Mouse (Mus musculus) heart, embryonic 14.5 days (tissue): Measurements from ENCODE around the gene Mical3. TPM values are rescaled to one million over a fixed set of nuclear protein-coding genes. Genes with fewer than 3 reads are reported as not detected.

Experiments used
- ATAC-seq: fragments of 200-750 bp; cut with Nextera tagmentation; 2 replicates; pipeline ENCODE4 v1.8.0; 2017; ENCODE audit warnings: low read depth, moderate TSS enrichment; ENCODE audit not compliant: insufficient number of reproducible peaks, insufficient read depth, low FRiP score
- H3K27ac ChIP-seq, 2 experiments: fragments of 200-500 bp in 1 of 2; fragments of 300-500 bp in 1 of 2; sonication (generic) in 1 of 2; replicated peaks in 1 of 2; 2 replicates each; pipeline ENCODE4 v1.5.1; 2012 to 2014; ENCODE audit warnings: low read depth in 2 of 2, low read length in 2 of 2, control low read depth in 1 of 2, mild to moderate bottlenecking in 1 of 2, mixed read lengths in 1 of 2; ENCODE audit not compliant: control insufficient read depth in 1 of 2, insufficient read depth in 1 of 2
- H3K27me3 ChIP-seq: fragments of 300-500 bp; sonication (generic); 2 replicates; pipeline ENCODE4 v1.6.1; 2014; ENCODE audit warnings: mild to moderate bottlenecking, low read length, control low read depth; ENCODE audit not compliant: control insufficient read depth, insufficient read depth
- H3K36me3 ChIP-seq: fragments of 300-500 bp; sonication (generic); 2 replicates; pipeline ENCODE4 v1.6.1; 2014; ENCODE audit warnings: mild to moderate bottlenecking, control low read depth, low read length, mixed read lengths; ENCODE audit not compliant: control insufficient read depth, insufficient read depth
- H3K4me1 ChIP-seq, 2 experiments: fragments of 200-500 bp in 1 of 2; fragments of 300-500 bp in 1 of 2; sonication (generic) in 1 of 2; 2 replicates each; pipeline ENCODE4 v1.6.1; 2012 to 2014; ENCODE audit warnings: low read length in 2 of 2, control low read depth in 1 of 2, mixed read lengths in 1 of 2; ENCODE audit not compliant: control insufficient read depth in 2 of 2, insufficient read depth in 2 of 2
- H3K4me2 ChIP-seq: fragments of 300-500 bp; sonication (generic); 2 replicates; pipeline ENCODE4 v1.6.1; 2014; ENCODE audit warnings: mild to moderate bottlenecking, low read length
- H3K4me3 ChIP-seq, 2 experiments: fragments of 200-500 bp in 1 of 2; fragments of 300-500 bp in 1 of 2; sonication (generic) in 1 of 2; 2 replicates each; pipeline ENCODE4 v1.5.1; 2012 to 2014; ENCODE audit warnings: low read length in 2 of 2, mild to moderate bottlenecking in 2 of 2, control low read depth in 1 of 2, low read depth in 1 of 2, moderate library complexity in 1 of 2; ENCODE audit not compliant: control insufficient read depth in 1 of 2, insufficient read depth in 1 of 2
- H3K9ac ChIP-seq: fragments of 300-500 bp; sonication (generic); 2 replicates; pipeline ENCODE4 v1.6.1; 2014; ENCODE audit warnings: mild to moderate bottlenecking, low read length
- H3K9me3 ChIP-seq: fragments of 300-500 bp; sonication (generic); 2 replicates; pipeline ENCODE4 v1.6.1; 2016; ENCODE audit warnings: low read length, control low read depth; ENCODE audit not compliant: control insufficient read depth
- WGBS: fragments of 180-500 bp; shearing (Covaris S2); extraction: QIAGEN DNeasy Blood & Tissue Kit; methylation state at CpG from one replicate; pipeline ENCODE4 v1.1.7; 2014; 5-methylcytosine and 5-hydroxymethylcytosine counted together
- polyA plus RNA-seq: library from polyadenylated mRNA; unstranded; fragments of >200 nt; fragmentation: Nextera tagmentation; extraction: Ambion mirVana; gene quantifications from 2 replicates; pipeline ENCODE4 v1.2.1, GENCODE M21; 2014

Mical3 gene
- polyA plus RNA-seq, 1 experiment from 2014 or later, result 46.2 TPM

DNA sequence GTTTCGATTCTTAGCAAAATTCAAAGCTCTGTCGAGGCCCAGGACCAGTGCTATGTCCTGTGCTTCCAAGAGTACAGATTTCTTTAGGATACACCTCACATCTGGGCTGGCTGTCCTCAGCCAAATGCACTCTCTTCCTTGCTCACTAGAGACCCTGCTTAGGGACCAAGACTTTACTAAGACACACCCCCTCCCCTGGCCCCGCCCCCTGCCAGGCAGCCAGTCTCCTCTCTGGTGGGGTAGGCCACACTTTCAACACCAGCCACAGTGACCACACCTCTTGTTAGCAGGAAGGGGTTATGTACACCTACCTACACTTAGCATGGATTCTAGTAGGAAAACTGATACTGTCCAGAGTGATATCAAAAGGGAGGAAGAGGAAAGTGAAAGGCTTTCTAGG is 76.5 kb downstream of the Mical3 start:
- Histone ChIP-seq H3K36me3 (no peaks in the 10 kb centered on the region), H3K4me2 (peak overlapping the region; percentile 30), H3K27me3 (no peaks in the 10 kb centered on the region), H3K9ac (peak overlapping the region; percentile 35; the same call in 1 of the 2 replicates), H3K27ac (peak overlapping the region; percentile 83 to 90), H3K9me3 (no peaks in the 10 kb centered on the region), H3K4me1 (peaks cover 66 to 81% of the 10 kb centered on the region in 2 experiments), H3K4me3 (no peak overlapping the region)
- WGBS, result 50% methylated on average over 3 of the region's 3 CpGs
- ATAC-seq, result no peak

DNA sequence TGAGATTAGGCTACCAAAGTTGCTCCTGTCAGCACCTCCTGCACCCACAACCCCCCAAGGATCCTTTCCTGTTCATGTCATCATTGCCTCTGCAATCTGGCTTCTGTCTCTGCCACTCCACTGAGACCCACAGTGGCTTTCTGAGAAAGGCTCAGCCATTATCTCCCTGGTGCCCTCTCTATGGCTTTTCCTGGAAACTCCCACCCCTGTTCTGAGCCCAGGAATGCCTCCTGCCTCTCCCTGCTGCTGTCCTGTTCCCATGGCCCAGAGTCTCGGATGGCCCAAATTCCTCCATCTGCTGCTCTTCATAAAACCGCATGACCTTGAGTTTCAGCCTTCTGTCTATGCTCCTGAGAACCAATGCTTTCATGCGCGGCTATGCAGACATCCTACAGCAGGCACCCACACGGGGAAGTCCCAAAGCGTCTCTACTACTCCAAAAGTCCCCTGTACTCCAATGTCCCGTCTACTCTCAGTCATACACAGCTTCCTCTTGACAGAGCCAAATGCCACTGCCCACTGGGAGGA is 77.2 kb downstream of the Mical3 start:
- H3K27me3 ChIP-seq, result no peaks in the 10 kb centered on the region
- ATAC-seq, result peak; percentile 78
- no peak overlapping the region for H3K4me3 ChIP-seq
- peak overlapping the region; percentile 30 for H3K4me2 ChIP-seq
- 21% methylated on average over 7 of the region's 7 CpGs for WGBS
- no peaks in the 10 kb centered on the region for H3K36me3 ChIP-seq
- peak overlapping the region; percentile 35; the same call in 1 of the 2 replicates for H3K9ac ChIP-seq
- peaks cover 68 to 86% of the 10 kb centered on the region in 2 experiments for H3K4me1 ChIP-seq
- peak overlapping the region; percentile 83 to 90 for H3K27ac ChIP-seq
- no peaks in the 10 kb centered on the region for H3K9me3 ChIP-seq

GRCm38 (mm10) chr6:121051972-121052629 is 78.7 kb downstream of the Mical3 start:
- no peak overlapping the region for H3K4me2 ChIP-seq
- H3K27me3 ChIP-seq, result no peaks in the 10 kb centered on the region
- H3K36me3 ChIP-seq, result no peaks in the 10 kb centered on the region
- ATAC-seq, result no peak
- H3K9me3 ChIP-seq, result no peaks in the 10 kb centered on the region
- H3K9ac ChIP-seq, result 0 out of 2 replicates have a peak overlapping the region, but pooled peaks have one; percentile 27
- no peak overlapping the region for H3K4me3 ChIP-seq
- peaks cover 67 to 86% of the 10 kb centered on the region in 2 experiments for H3K4me1 ChIP-seq
- 76% methylated on average over 13 of the region's 13 CpGs for WGBS
- no peak overlapping the region for H3K27ac ChIP-seq

GRCm38 (mm10) chr6:121051411-121051810 is 79.4 kb downstream of the Mical3 start:
- ATAC-seq, result no peak
- no peak overlapping the region for H3K4me3 ChIP-seq
- H3K4me1 ChIP-seq, result peaks cover 64 to 85% of the 10 kb centered on the region in 2 experiments
- H3K27me3 ChIP-seq, result no peaks in the 10 kb centered on the region
- 46% methylated on average over 8 of the region's 8 CpGs for WGBS
- no peaks in the 10 kb centered on the region for H3K9me3 ChIP-seq
- no peak overlapping the region for H3K4me2 ChIP-seq
- H3K27ac ChIP-seq, result peak overlapping the region in 1 of 2 experiments; percentile 30; a peak in 1 of 4 replicates
- no peak overlapping the region for H3K9ac ChIP-seq
- H3K36me3 ChIP-seq, result no peaks in the 10 kb centered on the region

- ATAC-seq, result no peak
- Histone ChIP-seq H3K27me3 (no peaks in the 10 kb centered on the region), H3K9ac (no peak overlapping the region), H3K9me3 (no peaks in the 10 kb centered on the region), H3K4me3 (no peak overlapping the region), H3K4me1 (peaks cover 55 to 77% of the 10 kb centered on the region in 2 experiments), H3K36me3 (no peaks in the 10 kb centered on the region), H3K27ac (no peak overlapping the region), H3K4me2 (no peak overlapping the region)
- 77% methylated on average over 8 of the region's 8 CpGs for WGBS
These were observed 82.1 kb downstream of the Mical3 start for GRCm38 (mm10) chr6:121048696-121049095.

GRCm38 (mm10) chr6:121045345-121046080 is 85.3 kb downstream of the Mical3 start:
- H3K9me3 ChIP-seq, result no peaks in the 10 kb centered on the region
- peak overlapping the region in 1 of 2 experiments; percentile 53; a peak in 2 of 4 replicates for H3K27ac ChIP-seq
- H3K36me3 ChIP-seq, result peaks cover 17% of the 10 kb centered on the region
- no peak overlapping the region for H3K4me3 ChIP-seq
- no peak; the same call in 1 of the 2 replicates for ATAC-seq
- 68% methylated on average over 20 of the region's 20 CpGs for WGBS
- H3K4me2 ChIP-seq, result no peak overlapping the region
- no peak overlapping the region for H3K9ac ChIP-seq
- H3K27me3 ChIP-seq, result no peaks in the 10 kb centered on the region
- H3K4me1 ChIP-seq, result peaks cover 34 to 45% of the 10 kb centered on the region in 2 experiments

- no peak overlapping the region for H3K4me3 ChIP-seq
- no peak overlapping the region for H3K9ac ChIP-seq
- no peak overlapping the region; a peak in 1 of 4 replicates for H3K27ac ChIP-seq
- ATAC-seq, result no peak
- WGBS, result 66% methylated on average over 14 of the region's 14 CpGs
- peaks cover 30 to 37% of the 10 kb centered on the region in 2 experiments for H3K4me1 ChIP-seq
- H3K36me3 ChIP-seq, result peaks cover 31% of the 10 kb centered on the region
- no peaks in the 10 kb centered on the region for H3K9me3 ChIP-seq
- H3K27me3 ChIP-seq, result no peaks in the 10 kb centered on the region
- no peak overlapping the region for H3K4me2 ChIP-seq
These were observed 87.2 kb downstream of the Mical3 start for GRCm38 (mm10) chr6:121043434-121044189.
